Mouse (Mus musculus): ENCODE results near the gene Gria1. TPM values are rescaled to one million over a fixed set of nuclear protein-coding genes. Genes with fewer than 3 reads are reported as not detected.

The Gria1 gene
- total RNA-seq, 2 experiments from 2014 or later, result 0.47 to 0.95 TPM

- no peak for DNase-seq (ENCODE audit: low spot score)
- intact Hi-C loops (cut with DNase I), result no loop called here
Observed at GRCm38 (mm10) chr11:57250129-57250528, 238.9 kb downstream of the Gria1 start.

- intact Hi-C loops (cut with DNase I), result no loop called here
- no peak for DNase-seq (ENCODE audit: low spot score)
Observed at GRCm38 (mm10) chr11:57271687-57272086, 260.5 kb downstream of the Gria1 start.

- no peak for DNase-seq (ENCODE audit: low spot score)
- intact Hi-C loops (cut with DNase I), result no loop called here
Observed at GRCm38 (mm10) chr11:57274687-57275086, 263.5 kb downstream of the Gria1 start.

GRCm38 (mm10) chr11:57278056-57278455, 266.9 kb downstream of the Gria1 start:
- intact Hi-C loops (cut with DNase I), result no loop called here
- DNase-seq (ENCODE audit: low spot score), result no peak

GRCm38 (mm10) chr11:57286119-57286518, 274.9 kb downstream of the Gria1 start:
- no peak for DNase-seq (ENCODE audit: low spot score)
- intact Hi-C loops (cut with DNase I), result no loop called here

- no peak for DNase-seq (ENCODE audit: low spot score)
- intact Hi-C loops (cut with DNase I), result no loop called here
Observed at GRCm38 (mm10) chr11:57297376-57297775, 286.2 kb downstream of the Gria1 start.

- intact Hi-C loops (cut with DNase I), result no loop called here
- no peak for DNase-seq (ENCODE audit: low spot score)
Observed at GRCm38 (mm10) chr11:57298263-57298662, 287.1 kb downstream of the Gria1 start.

- no peak for DNase-seq (ENCODE audit: low spot score)
- intact Hi-C loops (cut with DNase I), result no loop called here
Observed at GRCm38 (mm10) chr11:57298665-57299064, 287.5 kb downstream of the Gria1 start.

- intact Hi-C loops (cut with DNase I), result no loop called here
- DNase-seq (ENCODE audit: low spot score), result no peak
Observed at GRCm38 (mm10) chr11:57303602-57304001, 292.4 kb downstream of the Gria1 start.

GRCm38 (mm10) chr11:57306116-57306515, 294.9 kb downstream of the Gria1 start:
- intact Hi-C loops (cut with DNase I), result no loop called here
- DNase-seq (ENCODE audit: low spot score), result no peak

- intact Hi-C loops (cut with DNase I), result no loop called here
- no peak for DNase-seq (ENCODE audit: low spot score)
Observed at GRCm38 (mm10) chr11:57306892-57307291, 295.7 kb downstream of the Gria1 start.

- no peak for DNase-seq (ENCODE audit: low spot score)
- intact Hi-C loops (cut with DNase I), result loop anchor here (10.0 kb wide), 2 partner anchors 148 to 302 kb away; partner anchors contain the start of gene Gria1
Observed at GRCm38 (mm10) chr11:57317063-57317462, 305.9 kb downstream of the Gria1 start.

- intact Hi-C loops (cut with DNase I), result loop anchor here (10.0 kb wide), 2 partner anchors 147 to 303 kb away; partner anchors contain the start of gene Gria1
- no peak for DNase-seq (ENCODE audit: low spot score)
Observed at GRCm38 (mm10) chr11:57317478-57317877, 306.3 kb downstream of the Gria1 start.

- DNase-seq (ENCODE audit: low spot score), result no peak
- intact Hi-C loops (cut with DNase I), result loop anchor here (10.0 kb wide), 2 partner anchors 145 to 305 kb away; partner anchors contain the start of gene Gria1
Observed at GRCm38 (mm10) chr11:57319374-57319773, 308.2 kb downstream of the Gria1 start.

GRCm38 (mm10) chr11:57324099-57324498, 312.9 kb downstream of the Gria1 start:
- intact Hi-C loops (cut with DNase I), result no loop called here
- DNase-seq (ENCODE audit: low spot score), result no peak
